Mouse (Mus musculus): Measurements from ENCODE around the gene Lmo2. TPM values are rescaled to one million over a fixed set of nuclear protein-coding genes. Genes with fewer than 3 reads are reported as not detected.

The Lmo2 gene
- polyA plus RNA-seq, 1 experiment = not detected

DNA sequence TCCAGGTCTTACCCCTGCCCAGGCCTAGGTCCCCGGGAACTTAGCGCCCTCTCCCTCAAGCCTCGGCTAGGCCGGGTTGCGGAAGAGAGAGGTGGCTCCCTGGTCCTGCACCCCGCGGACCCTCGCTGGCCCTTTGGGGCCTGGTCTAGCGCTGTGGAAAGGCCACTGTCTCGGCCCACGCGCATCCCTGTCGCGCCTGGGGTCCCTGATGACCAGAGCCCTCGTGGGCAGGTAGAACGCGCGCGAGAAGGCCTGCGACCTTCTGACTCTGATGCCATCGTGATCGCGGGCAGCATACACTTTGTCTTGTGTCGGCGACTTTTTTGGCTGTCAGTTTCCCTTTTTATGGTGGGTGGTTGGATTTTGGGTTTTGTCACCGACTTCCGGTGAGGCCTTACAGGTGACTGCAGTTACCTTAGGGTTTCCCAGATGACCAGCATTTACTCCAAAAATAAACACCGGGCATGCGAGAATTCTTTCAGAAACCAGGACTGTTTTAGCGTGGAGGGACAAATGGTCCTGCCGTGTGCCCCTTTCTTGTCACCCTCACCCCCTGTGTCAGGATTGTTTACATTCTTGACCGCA, 70.4 kb downstream of the Lmo2 start, which contains the start of gene 4931422A03Rik:
Gene 4931422A03Rik, minus strand, starts transcription at position 223 of the 585 bp plus-strand sequence.
- Histone ChIP-seq H3K9me3 (replicated peaks; ENCODE audit: control insufficient read depth, insufficient read depth, low read length, poor library complexity, severe bottlenecking) (no peaks in the 10 kb centered on the region), H3K4me1 (ENCODE audit: control insufficient read depth, insufficient read depth, low read length) (no peaks in the 10 kb centered on the region), H3K36me3 (ENCODE audit: control insufficient read depth, insufficient read depth, low read length, poor library complexity, severe bottlenecking) (no peaks in the 10 kb centered on the region), H3K9ac (ENCODE audit: low read depth, poor library complexity, severe bottlenecking) (peak within 1 kb of the TSS; percentile 73), H3K27me3 (ENCODE audit: control insufficient read depth, insufficient read depth, low read length, poor library complexity, severe bottlenecking) (no peaks in the 10 kb centered on the region), H3K4me3 (ENCODE audit: low read depth, low read length) (peak within 1 kb of the TSS; percentile 91), H3K27ac (ENCODE audit: insufficient read depth, low read length) (no peak within 1 kb of the TSS)
- no peak for TF ChIP-seq EP300 (IDR thresholded peaks at IDR 0.05; ENCODE audit: insufficient read depth, low read depth, low read length)
- no peak for TF ChIP-seq POLR2A (IDR thresholded peaks at IDR 0.05; ENCODE audit: insufficient read depth, low read length)
- no peak for TF ChIP-seq CTCF (IDR thresholded peaks at IDR 0.05; ENCODE audit: low read depth, low read length)

DNA sequence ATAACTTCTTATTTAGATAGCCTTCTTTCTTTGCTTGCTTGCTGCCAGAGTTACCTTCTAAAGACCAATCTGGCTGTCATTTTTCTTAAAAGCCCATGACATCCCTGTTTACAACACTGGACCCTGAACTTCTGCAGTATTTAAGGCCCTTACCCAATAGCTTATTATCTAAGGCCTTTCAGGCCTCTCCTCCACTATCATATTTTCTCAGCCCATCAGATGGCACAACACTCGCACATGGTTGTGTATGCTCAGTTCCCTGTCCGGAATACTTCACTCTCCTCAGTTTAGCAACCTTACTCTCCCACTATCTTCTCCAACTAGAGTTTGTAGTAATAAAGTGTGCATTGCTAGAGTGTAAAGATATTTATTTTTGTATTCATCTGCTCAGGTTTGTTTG, 71.3 kb downstream of the Lmo2 start:
- Histone ChIP-seq H3K4me3 (ENCODE audit: low read depth, low read length) (no peak overlapping the region), H3K27ac (ENCODE audit: insufficient read depth, low read length) (no peak overlapping the region), H3K27me3 (ENCODE audit: control insufficient read depth, insufficient read depth, low read length, poor library complexity, severe bottlenecking) (no peaks in the 10 kb centered on the region), H3K36me3 (ENCODE audit: control insufficient read depth, insufficient read depth, low read length, poor library complexity, severe bottlenecking) (peaks cover 3% of the 10 kb centered on the region; the same call in 1 of the 2 replicates), H3K4me1 (ENCODE audit: control insufficient read depth, insufficient read depth, low read length) (no peaks in the 10 kb centered on the region), H3K9ac (ENCODE audit: low read depth, poor library complexity, severe bottlenecking) (no peak overlapping the region), H3K9me3 (replicated peaks; ENCODE audit: control insufficient read depth, insufficient read depth, low read length, poor library complexity, severe bottlenecking) (no peaks in the 10 kb centered on the region)
- TF ChIP-seq POLR2A (IDR thresholded peaks at IDR 0.05; ENCODE audit: insufficient read depth, low read length) = no peak
- TF ChIP-seq EP300 (IDR thresholded peaks at IDR 0.05; ENCODE audit: insufficient read depth, low read depth, low read length) = no peak
- TF ChIP-seq CTCF (IDR thresholded peaks at IDR 0.05; ENCODE audit: low read depth, low read length) = no peak

GRCm38 (mm10) chr2:104030381-104030780, 72.6 kb downstream of the Lmo2 start:
- H3K36me3 ChIP-seq (ENCODE audit: control insufficient read depth, insufficient read depth, low read length, poor library complexity, severe bottlenecking) = peaks cover 3% of the 10 kb centered on the region; the same call in 1 of the 2 replicates
- H3K27ac ChIP-seq (ENCODE audit: insufficient read depth, low read length) = no peak overlapping the region
- no peaks in the 10 kb centered on the region for H3K27me3 ChIP-seq (ENCODE audit: control insufficient read depth, insufficient read depth, low read length, poor library complexity, severe bottlenecking)
- no peak for TF ChIP-seq POLR2A (IDR thresholded peaks at IDR 0.05; ENCODE audit: insufficient read depth, low read length)
- TF ChIP-seq EP300 (IDR thresholded peaks at IDR 0.05; ENCODE audit: insufficient read depth, low read depth, low read length) = no peak
- no peak for TF ChIP-seq CTCF (IDR thresholded peaks at IDR 0.05; ENCODE audit: low read depth, low read length)
- no peak overlapping the region for H3K9ac ChIP-seq (ENCODE audit: low read depth, poor library complexity, severe bottlenecking)
- H3K4me3 ChIP-seq (ENCODE audit: low read depth, low read length) = no peak overlapping the region
- no peaks in the 10 kb centered on the region for H3K4me1 ChIP-seq (ENCODE audit: control insufficient read depth, insufficient read depth, low read length)
- no peaks in the 10 kb centered on the region for H3K9me3 ChIP-seq (replicated peaks; ENCODE audit: control insufficient read depth, insufficient read depth, low read length, poor library complexity, severe bottlenecking)

Other genes starting within 250 kb of the Lmo2 start
- gene Nat10, start 196.7 kb upstream of the Lmo2 start, polyA plus RNA-seq (2011; ENCODE audit: insufficient read depth, insufficient read length, low read depth, missing spikeins) = 89.5 and 90.9 TPM in 2 replicates
- gene Caprin1, start 160.3 kb upstream of the Lmo2 start, polyA plus RNA-seq (2011; ENCODE audit: insufficient read depth, insufficient read length, low read depth, missing spikeins) = 536 and 550 TPM in 2 replicates
- 36.5 and 41.1 TPM in 2 replicates for gene Fbxo3, start 69.7 kb downstream of the Lmo2 start, polyA plus RNA-seq (2011; ENCODE audit: insufficient read depth, insufficient read length, low read depth, missing spikeins)
- gene 4931422A03Rik, start 70.4 kb downstream of the Lmo2 start, polyA plus RNA-seq (2011; ENCODE audit: insufficient read depth, insufficient read length, low read depth, missing spikeins) = not detected in 2 replicates
- not detected in 2 replicates for gene Gm10912, start 107.8 kb downstream of the Lmo2 start, polyA plus RNA-seq (2011; ENCODE audit: insufficient read depth, insufficient read length, low read depth, missing spikeins)
- not detected in 2 replicates for gene Gm10799, start 110.6 kb downstream of the Lmo2 start, polyA plus RNA-seq (2011; ENCODE audit: insufficient read depth, insufficient read length, low read depth, missing spikeins)
- 11.7 and 12.2 TPM in 2 replicates for gene Cd59b, start 111.9 kb downstream of the Lmo2 start, polyA plus RNA-seq (2011; ENCODE audit: insufficient read depth, insufficient read length, low read depth, missing spikeins)
- gene Cd59a, start 137.8 kb downstream of the Lmo2 start, polyA plus RNA-seq (2011; ENCODE audit: insufficient read depth, insufficient read length, low read depth, missing spikeins) = 8.9 and 10.5 TPM in 2 replicates
- gene A930018P22Rik, start 164.8 kb downstream of the Lmo2 start, polyA plus RNA-seq (2011; ENCODE audit: insufficient read depth, insufficient read length, low read depth, missing spikeins) = not detected in 2 replicates